Mouse (Mus musculus): ENCODE measurements at regions not wholly inside any gene's neighbourhood (a gene's known extent, or its start where the extent isn't known, plus 50 kb on each side); places are given as distances from the start of the nearest gene placed in this dataset.

DNA sequence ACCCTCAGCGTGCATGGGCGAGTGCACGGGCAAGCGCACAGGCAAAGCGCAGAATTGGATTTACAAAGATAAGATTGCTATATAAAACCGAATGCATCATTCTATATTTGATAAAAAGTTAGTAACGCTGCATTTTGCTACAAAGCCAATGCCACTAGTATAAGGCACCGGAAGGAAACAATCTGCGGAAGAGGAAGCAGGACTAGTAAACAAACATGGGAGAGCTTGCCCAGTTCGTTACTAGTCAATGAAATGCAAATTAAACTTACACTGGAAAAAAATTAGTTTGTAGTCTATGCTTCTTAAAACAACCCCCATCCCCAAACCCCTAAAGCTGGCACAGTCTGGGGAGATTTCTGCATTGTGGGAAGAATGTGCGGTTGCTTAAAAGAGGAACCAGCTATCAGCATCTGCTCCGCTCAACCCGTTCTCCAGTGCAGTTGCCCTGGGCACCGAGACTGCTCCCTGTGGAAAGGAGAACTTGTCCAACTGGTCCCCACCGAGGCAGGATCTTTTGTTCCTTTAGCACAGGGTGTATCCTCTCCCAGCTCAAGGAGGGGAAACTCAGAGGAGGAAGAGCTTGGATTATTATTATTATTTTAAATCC is 389.6 kb upstream of the Adgrl2 start:
- no peak for TF ChIP-seq CTCF (IDR thresholded peaks at IDR 0.05; ENCODE audit: low read depth)
- no peak for TF ChIP-seq EP300 (optimal IDR thresholded peaks at IDR 0.05)
